Mouse (Mus musculus): ENCODE results near the gene Otogl. TPM values are rescaled to one million over a fixed set of nuclear protein-coding genes. Genes with fewer than 3 reads are reported as not detected.

Gene Otogl
- polyA plus RNA-seq, 1 experiment from 2014 or later, result 0.04 TPM

DNA sequence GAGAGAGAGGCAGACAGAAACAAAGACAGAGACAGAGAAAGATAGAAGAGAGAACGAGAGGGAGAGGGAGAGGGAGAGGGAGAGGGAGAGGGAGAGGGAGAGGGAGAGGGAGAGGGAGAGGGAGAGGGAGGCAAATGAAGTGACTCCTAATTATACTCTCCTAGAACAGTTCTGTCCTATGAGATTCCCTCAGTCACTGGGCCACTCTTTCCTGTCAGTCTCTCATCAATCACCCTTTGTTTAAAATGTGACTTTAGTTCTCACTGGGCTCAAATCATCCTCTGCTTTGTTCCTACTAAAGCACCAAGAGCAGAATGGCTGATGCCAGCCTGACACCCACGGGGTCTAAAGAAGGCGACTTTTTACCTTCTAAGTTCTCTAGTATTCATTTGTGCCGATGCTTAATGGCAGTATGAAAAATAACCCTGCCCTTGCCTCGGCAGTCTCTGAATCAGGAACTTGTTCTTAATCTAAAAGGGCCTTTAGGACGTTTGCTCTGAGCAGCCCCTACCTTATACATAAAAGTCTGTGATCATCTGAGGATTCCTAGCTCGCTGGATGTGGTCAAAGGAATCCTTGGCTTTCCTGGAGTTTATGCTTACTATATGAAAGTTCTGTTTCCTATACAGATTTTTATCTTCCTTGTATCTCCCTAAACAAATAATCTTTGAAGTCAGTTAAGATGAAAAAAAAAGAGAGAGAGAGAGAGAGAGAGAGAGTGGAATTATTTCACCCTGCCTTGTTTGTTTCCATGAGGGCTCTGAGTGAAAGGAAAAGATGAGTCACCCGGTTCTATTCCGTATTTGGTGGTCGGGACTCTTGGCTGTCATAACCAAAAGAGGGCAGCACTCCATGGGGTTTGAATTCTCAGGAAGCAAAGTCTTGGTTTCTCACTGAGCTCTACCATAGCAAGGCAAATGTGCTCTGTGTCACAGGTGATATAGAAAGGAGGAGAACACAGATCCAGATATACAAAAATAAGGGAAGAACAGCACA, 20.2 kb upstream of the Otogl start:
- 38% methylated on average over 10 of the region's 10 CpGs for WGBS
- Histone ChIP-seq H3K27me3 (ENCODE audit: insufficient read depth, low read length) (no peaks in the 10 kb centered on the region), H3K9ac (ENCODE audit: low read depth, low read length) (no peak overlapping the region), H3K4me3 (replicated peaks; ENCODE audit: low read depth, low read length) (no peak overlapping the region), H3K4me1 (replicated peaks; ENCODE audit: insufficient read depth, low read length) (no peaks in the 10 kb centered on the region), H3K27ac (peak overlapping the region; percentile 54; the same call in 1 of the 2 replicates), H3K36me3 (ENCODE audit: insufficient read depth, low read length) (no peaks in the 10 kb centered on the region), H3K9me3 (replicated peaks; ENCODE audit: low read length) (no peaks in the 10 kb centered on the region), H3K4me2 (ENCODE audit: low read length) (no peak overlapping the region)
- TF ChIP-seq CTCF (IDR thresholded peaks at IDR 0.05; ENCODE audit: low read depth), result peak; percentile 77
- ATAC-seq (replicated peaks; ENCODE audit: low FRiP score, low read depth) (peak; percentile 63; the same call in 1 of the 2 replicates), DNase-seq (ENCODE audit: low spot score) (peak; percentile 91)

GRCm38 (mm10) chr10:107930471-107931021, 18.6 kb upstream of the Otogl start:
- H3K4me2 ChIP-seq (ENCODE audit: low read length), result no peak overlapping the region
- H3K9me3 ChIP-seq (replicated peaks; ENCODE audit: low read length), result no peaks in the 10 kb centered on the region
- no peaks in the 10 kb centered on the region for H3K36me3 ChIP-seq (ENCODE audit: insufficient read depth, low read length)
- no peaks in the 10 kb centered on the region for H3K27me3 ChIP-seq (ENCODE audit: insufficient read depth, low read length)
- TF ChIP-seq CTCF (IDR thresholded peaks at IDR 0.05; ENCODE audit: low read depth), result no peak
- no peak overlapping the region for H3K9ac ChIP-seq (ENCODE audit: low read depth, low read length)
- WGBS, result 38% methylated on average over 7 of the region's 7 CpGs
- H3K4me3 ChIP-seq (replicated peaks; ENCODE audit: low read depth, low read length), result no peak overlapping the region
- DNase-seq (ENCODE audit: low spot score) (peak; percentile 71), ATAC-seq (replicated peaks; ENCODE audit: low FRiP score, low read depth) (no peak)
- no peak overlapping the region for H3K27ac ChIP-seq
- no peaks in the 10 kb centered on the region for H3K4me1 ChIP-seq (replicated peaks; ENCODE audit: insufficient read depth, low read length)

DNA sequence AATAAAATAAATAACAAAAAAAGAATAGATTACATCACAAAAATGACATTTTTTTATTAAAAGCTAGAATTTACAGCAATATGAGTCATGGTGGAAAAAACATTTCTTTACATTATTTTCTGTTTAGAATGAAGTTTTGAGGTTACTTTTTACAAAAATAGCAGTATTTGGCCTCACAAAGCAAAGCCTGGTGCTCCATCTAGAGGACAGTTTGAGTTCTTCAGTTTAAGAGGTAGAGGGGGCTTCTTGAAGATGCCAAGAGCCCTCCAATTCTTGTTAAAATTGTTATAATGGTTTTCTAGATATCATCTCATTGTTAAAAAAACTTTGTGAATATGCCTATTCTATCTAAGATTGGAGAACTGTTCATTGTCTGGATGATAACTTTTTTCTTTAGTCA, 13.4 kb upstream of the Otogl start:
- no peaks in the 10 kb centered on the region for H3K9me3 ChIP-seq (replicated peaks; ENCODE audit: low read length)
- no peak for ATAC-seq (replicated peaks; ENCODE audit: low FRiP score, low read depth)
- H3K36me3 ChIP-seq (ENCODE audit: insufficient read depth, low read length), result no peaks in the 10 kb centered on the region
- H3K4me2 ChIP-seq (ENCODE audit: low read length), result no peak overlapping the region
- DNase-seq (ENCODE audit: low spot score), result peak; percentile 65
- H3K4me1 ChIP-seq (replicated peaks; ENCODE audit: insufficient read depth, low read length), result no peaks in the 10 kb centered on the region
- no peak overlapping the region for H3K4me3 ChIP-seq (replicated peaks; ENCODE audit: low read depth, low read length)
- no peak overlapping the region for H3K9ac ChIP-seq (ENCODE audit: low read depth, low read length)
- peak; percentile 72 for TF ChIP-seq CTCF (IDR thresholded peaks at IDR 0.05; ENCODE audit: low read depth)
- no peaks in the 10 kb centered on the region for H3K27me3 ChIP-seq (ENCODE audit: insufficient read depth, low read length)
- no peak overlapping the region for H3K27ac ChIP-seq

- TF ChIP-seq CTCF (IDR thresholded peaks at IDR 0.05; ENCODE audit: low read depth), result no peak
- no peaks in the 10 kb centered on the region for H3K27me3 ChIP-seq (ENCODE audit: insufficient read depth, low read length)
- H3K4me3 ChIP-seq (replicated peaks; ENCODE audit: low read depth, low read length), result no peak overlapping the region
- ATAC-seq (replicated peaks; ENCODE audit: low FRiP score, low read depth) (no peak), DNase-seq (ENCODE audit: low spot score) (no peak)
- no peak overlapping the region for H3K4me2 ChIP-seq (ENCODE audit: low read length)
- H3K9me3 ChIP-seq (replicated peaks; ENCODE audit: low read length), result no peaks in the 10 kb centered on the region
- WGBS, result 36% methylated on average over 2 of the region's 2 CpGs
- H3K9ac ChIP-seq (ENCODE audit: low read depth, low read length), result no peak overlapping the region
- H3K36me3 ChIP-seq (ENCODE audit: insufficient read depth, low read length), result no peaks in the 10 kb centered on the region
- H3K4me1 ChIP-seq (replicated peaks; ENCODE audit: insufficient read depth, low read length), result no peaks in the 10 kb centered on the region
- no peak overlapping the region for H3K27ac ChIP-seq
Measured at GRCm38 (mm10) chr10:107923860-107924259, 11.9 kb upstream of the Otogl start.

GRCm38 (mm10) chr10:107922750-107923149, 10.8 kb upstream of the Otogl start:
- TF ChIP-seq CTCF (IDR thresholded peaks at IDR 0.05; ENCODE audit: low read depth), result peak; percentile 65
- 23% methylated on average over 1 of the region's 1 CpGs for WGBS
- no peak overlapping the region for H3K9ac ChIP-seq (ENCODE audit: low read depth, low read length)
- ATAC-seq (replicated peaks; ENCODE audit: low FRiP score, low read depth), result no peak
- no peaks in the 10 kb centered on the region for H3K27me3 ChIP-seq (ENCODE audit: insufficient read depth, low read length)
- no peaks in the 10 kb centered on the region for H3K9me3 ChIP-seq (replicated peaks; ENCODE audit: low read length)
- no peak overlapping the region for H3K4me2 ChIP-seq (ENCODE audit: low read length)
- peak; percentile 37 for DNase-seq (ENCODE audit: low spot score)
- H3K4me3 ChIP-seq (replicated peaks; ENCODE audit: low read depth, low read length), result no peak overlapping the region
- H3K4me1 ChIP-seq (replicated peaks; ENCODE audit: insufficient read depth, low read length), result no peaks in the 10 kb centered on the region
- H3K36me3 ChIP-seq (ENCODE audit: insufficient read depth, low read length), result no peaks in the 10 kb centered on the region
- H3K27ac ChIP-seq, result no peak overlapping the region

GRCm38 (mm10) chr10:107921549-107921948, 9.6 kb upstream of the Otogl start:
- DNase-seq (ENCODE audit: low spot score), result no peak
- no peaks in the 10 kb centered on the region for H3K9me3 ChIP-seq (replicated peaks; ENCODE audit: low read length)
- H3K4me2 ChIP-seq (ENCODE audit: low read length), result no peak overlapping the region
- no peak overlapping the region for H3K27ac ChIP-seq
- TF ChIP-seq CTCF (IDR thresholded peaks at IDR 0.05; ENCODE audit: low read depth), result no peak
- H3K9ac ChIP-seq (ENCODE audit: low read depth, low read length), result no peak overlapping the region
- WGBS, result 24% methylated on average over 1 of the region's 1 CpGs
- H3K4me3 ChIP-seq (replicated peaks; ENCODE audit: low read depth, low read length), result no peak overlapping the region
- H3K4me1 ChIP-seq (replicated peaks; ENCODE audit: insufficient read depth, low read length), result no peaks in the 10 kb centered on the region
- no peak for ATAC-seq (replicated peaks; ENCODE audit: low FRiP score, low read depth)
- H3K36me3 ChIP-seq (ENCODE audit: insufficient read depth, low read length), result no peaks in the 10 kb centered on the region
- H3K27me3 ChIP-seq (ENCODE audit: insufficient read depth, low read length), result no peaks in the 10 kb centered on the region
